In genomic region chr2:31761115-31761531, GRCm38 (mm10) we compare ENCODE assay signal across 8 mouse cellular contexts. TPM values are rescaled to one million over a fixed set of nuclear protein-coding genes. Genes with fewer than 3 reads are reported as not detected.
DNase-seq lines count a peak whose midpoint lies in the region; ATAC-seq lines count a peak whose summit lies in the region.

No protein-coding gene starts in this region.

- H3K4me3 ChIP-seq in lung, embryonic 15.5 days = peak overlapping the region; percentile 82
- H3K4me3 ChIP-seq in embryonic facial prominence, embryonic 13.5 days = peak overlapping the region; percentile 87
- H3K4me3 ChIP-seq in intestine, embryonic 16.5 days (ENCODE audit: low read length) = peak overlapping the region; percentile 84
- peak overlapping the region; percentile 60 for H3K4me3 ChIP-seq in neural tube, embryonic 14.5 days (ENCODE audit: low read depth, low read length)

- peak overlapping the region; percentile 71 for H3K4me2 ChIP-seq in lung, embryonic 15.5 days
- peak overlapping the region; percentile 93 for H3K4me2 ChIP-seq in embryonic facial prominence, embryonic 13.5 days
- peak overlapping the region; percentile 71 for H3K4me2 ChIP-seq in intestine, embryonic 16.5 days (ENCODE audit: low read depth, low read length)
- H3K4me2 ChIP-seq in neural tube, embryonic 14.5 days (ENCODE audit: low read depth, low read length) = peak overlapping the region; percentile 94

- no peaks in the 10 kb centered on the region for H3K27me3 ChIP-seq in lung, embryonic 15.5 days
- no peaks in the 10 kb centered on the region for H3K27me3 ChIP-seq in embryonic facial prominence, embryonic 13.5 days
- H3K27me3 ChIP-seq in intestine, embryonic 16.5 days (replicated peaks; ENCODE audit: control insufficient read depth, insufficient read depth, low read length) = no peaks in the 10 kb centered on the region
- no peaks in the 10 kb centered on the region for H3K27me3 ChIP-seq in neural tube, embryonic 14.5 days (ENCODE audit: control insufficient read depth, insufficient read depth, low read length)

- H3K9ac ChIP-seq in lung, embryonic 15.5 days = peak overlapping the region; percentile 98
- H3K9ac ChIP-seq in embryonic facial prominence, embryonic 13.5 days = peak overlapping the region; percentile 100
- H3K9ac ChIP-seq in intestine, embryonic 16.5 days (ENCODE audit: low read depth, low read length) = peak overlapping the region; percentile 98
- peak overlapping the region; percentile 83 for H3K9ac ChIP-seq in neural tube, embryonic 14.5 days (replicated peaks; ENCODE audit: low read depth, low read length)

- peak overlapping the region; percentile 93 for H3K27ac ChIP-seq in lung, embryonic 15.5 days
- peak overlapping the region; percentile 98 for H3K27ac ChIP-seq in embryonic facial prominence, embryonic 13.5 days
- H3K27ac ChIP-seq in intestine, embryonic 16.5 days (ENCODE audit: low read length) = peak overlapping the region; percentile 97
- no peak overlapping the region for H3K27ac ChIP-seq in neural tube, embryonic 14.5 days (ENCODE audit: low read depth, low read length)

- ATAC-seq in lung, embryonic 15.5 days (ENCODE audit: borderline replicate concordance, extremely low read depth, low FRiP score, low TSS enrichment) = no peak
- ATAC-seq in embryonic facial prominence, embryonic 13.5 days (ENCODE audit: insufficient number of reproducible peaks, insufficient read depth, low FRiP score, low TSS enrichment, low read depth) = no peak
- no peak for ATAC-seq in intestine, embryonic 16.5 days
- no peak for ATAC-seq in neural tube, embryonic 14.5 days (ENCODE audit: low read depth)

- under 1% methylated on average over 7 of the region's 7 CpGs for WGBS in lung, embryonic 15.5 days
- WGBS in embryonic facial prominence, embryonic 13.5 days = under 1% methylated on average over 7 of the region's 7 CpGs
- 4% methylated on average over 7 of the region's 7 CpGs for WGBS in intestine, embryonic 16.5 days
- 15% methylated on average over 7 of the region's 7 CpGs for WGBS in neural tube, embryonic 14.5 days

- no peaks in the 10 kb centered on the region for H3K9me3 ChIP-seq in lung, embryonic 15.5 days
- H3K9me3 ChIP-seq in embryonic facial prominence, embryonic 13.5 days = no peaks in the 10 kb centered on the region
- H3K9me3 ChIP-seq in intestine, embryonic 16.5 days (ENCODE audit: control insufficient read depth, low read length) = no peaks in the 10 kb centered on the region
- H3K9me3 ChIP-seq in neural tube, embryonic 14.5 days (ENCODE audit: control insufficient read depth, low read length) = no peaks in the 10 kb centered on the region

- no peaks in the 10 kb centered on the region for H3K36me3 ChIP-seq in lung, embryonic 15.5 days
- H3K36me3 ChIP-seq in embryonic facial prominence, embryonic 13.5 days = no peaks in the 10 kb centered on the region; the same call in 1 of the 2 replicates
- H3K36me3 ChIP-seq in intestine, embryonic 16.5 days (ENCODE audit: control insufficient read depth, insufficient read depth, low read length) = no peaks in the 10 kb centered on the region
- H3K36me3 ChIP-seq in neural tube, embryonic 14.5 days (ENCODE audit: control insufficient read depth, insufficient read depth, low read length) = no peaks in the 10 kb centered on the region

- DNase-seq in lung, adult 18-20 months = no peak
- DNase-seq in gastrocnemius, adult 18-20 months (ENCODE audit: low spot score) = no peak
- DNase-seq in right cerebral cortex, postnatal 4 days = no peak
- DNase-seq in cerebellum, adult 11-12 months = no peak

- H3K4me1 ChIP-seq in lung, embryonic 15.5 days = peaks cover 55% of the 10 kb centered on the region
- H3K4me1 ChIP-seq in embryonic facial prominence, embryonic 13.5 days = peaks cover 50% of the 10 kb centered on the region
- H3K4me1 ChIP-seq in intestine, embryonic 16.5 days (ENCODE audit: control insufficient read depth, insufficient read depth, low read length) = peaks cover 36% of the 10 kb centered on the region
- H3K4me1 ChIP-seq in neural tube, embryonic 14.5 days (ENCODE audit: control insufficient read depth, insufficient read depth, low read length) = peaks cover 30% of the 10 kb centered on the region

RNA-seq across cellular contexts. Expression of gene Qrfp, which starts 49.3 kb away (rescaled TPM):
- polyA plus RNA-seq in lung, embryonic 15.5 days (2015; fragmentation: Nextera tagmentation; extraction: Ambion mirVana) = 0.05 and 0.14 TPM in 2 replicates
- polyA plus RNA-seq in embryonic facial prominence, embryonic 13.5 days (2015; fragmentation: Nextera tagmentation; extraction: Ambion mirVana) = 0.14 and 0.22 TPM in 2 replicates
- 0.07 TPM in 1 of 2 replicates, not detected in the other for polyA plus RNA-seq in intestine, embryonic 16.5 days (2015; fragmentation: Nextera tagmentation; extraction: Ambion mirVana)
- 0.09 TPM in 1 of 2 replicates, not detected in the other for polyA plus RNA-seq in neural tube, embryonic 14.5 days (2014; fragmentation: Nextera tagmentation; extraction: Ambion mirVana)
- total RNA-seq in gastrocnemius, adult 18-20 months (2021) = not detected
